Mouse (Mus musculus): ENCODE measurements around the gene Capn10. TPM values are rescaled to one million over a fixed set of nuclear protein-coding genes. Genes with fewer than 3 reads are reported as not detected.

The Capn10 gene
- polyA plus RNA-seq, 1 experiment from 2014 or later: 18.7 TPM

DNA sequence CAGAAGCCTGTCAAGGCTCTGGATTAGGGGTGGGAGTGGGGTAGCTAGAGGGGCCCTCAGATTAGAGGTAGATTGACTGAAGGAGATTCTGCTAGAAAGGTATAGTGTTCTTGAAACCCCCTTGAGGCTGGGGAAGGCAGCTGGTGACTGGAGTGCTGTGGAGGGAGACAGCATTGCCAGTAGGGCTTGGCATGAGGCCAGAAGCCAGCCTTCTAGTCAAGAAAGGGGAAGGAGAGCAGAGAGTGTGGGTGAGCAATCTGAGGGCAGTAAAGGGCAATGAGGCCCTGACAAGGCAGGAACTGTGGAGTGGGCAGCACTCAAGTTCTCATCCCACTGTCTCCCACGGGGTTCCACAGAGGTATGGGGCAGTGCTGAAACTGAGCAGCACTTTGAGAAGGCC, 38.7 kb downstream of the Capn10 start:
- peak; percentile 16 for DNase-seq (ENCODE audit: low spot score)

DNA sequence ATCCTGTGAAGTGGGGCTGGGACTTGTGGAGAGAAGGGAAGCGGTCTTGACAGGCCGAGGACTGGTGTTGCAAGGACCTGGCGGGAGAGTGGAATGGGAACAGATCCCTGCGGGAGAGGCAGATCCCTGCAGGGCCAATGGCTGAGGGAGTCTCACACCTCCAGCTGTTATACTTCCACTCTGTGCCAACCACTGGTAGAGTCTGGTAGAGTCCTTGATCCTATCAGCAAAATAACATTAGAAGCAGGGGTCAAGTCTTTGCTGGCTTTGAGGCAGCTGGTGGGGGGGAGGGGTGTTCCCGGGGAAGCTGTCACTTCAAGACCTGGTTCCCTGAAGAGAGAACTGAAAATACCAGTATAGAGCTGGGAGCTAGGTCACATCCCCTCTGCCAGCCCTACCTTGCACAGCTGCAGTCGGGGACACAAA, 42.0 kb downstream of the Capn10 start:
- DNase-seq (ENCODE audit: low spot score): no peak

DNA sequence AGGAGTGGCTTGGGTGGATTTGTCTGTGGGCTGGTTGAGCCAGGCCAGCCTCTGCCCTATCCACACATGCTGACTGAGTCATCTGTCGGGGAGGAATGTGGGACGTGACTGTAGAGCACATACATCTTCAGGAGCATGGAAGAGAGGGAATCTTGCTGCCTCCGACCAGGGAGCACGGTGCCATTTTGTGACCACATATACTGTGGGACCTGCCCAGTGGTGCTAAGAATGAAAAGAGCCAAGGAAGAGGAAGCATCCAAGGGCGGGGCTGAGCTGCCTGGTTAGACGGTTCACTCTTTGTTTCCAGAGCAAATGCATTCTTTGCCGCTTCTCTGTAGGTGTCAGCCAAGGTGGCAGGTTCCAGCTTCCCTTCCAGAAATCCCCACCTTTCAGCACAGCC, 44.5 kb downstream of the Capn10 start:
- no peak for DNase-seq (ENCODE audit: low spot score)

DNA sequence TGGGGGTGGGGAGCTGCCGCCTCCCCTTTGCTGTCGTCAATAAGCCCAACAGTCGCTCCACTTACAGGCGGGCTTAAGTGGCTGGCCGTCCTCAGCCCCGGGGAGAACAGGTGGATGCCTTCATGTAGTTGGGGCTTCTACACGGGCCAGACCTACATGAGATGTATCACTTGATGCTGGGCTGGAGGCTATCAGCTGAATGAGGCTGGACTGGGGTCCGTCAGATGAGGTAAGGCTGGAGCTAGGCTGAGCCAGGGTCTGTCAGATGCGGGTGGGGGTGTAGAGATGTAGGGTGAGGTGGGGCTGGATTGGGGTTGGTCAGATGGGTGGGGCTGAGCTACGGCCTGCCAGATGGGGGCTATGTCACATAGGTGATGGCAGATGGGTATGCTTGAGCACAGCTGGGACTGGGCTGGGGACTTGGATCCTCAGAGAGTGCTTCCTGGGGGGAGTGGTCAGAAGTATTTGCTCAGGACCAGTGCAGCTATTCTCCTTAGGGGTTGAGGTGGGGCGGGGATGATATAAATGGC, 45.0 kb downstream of the Capn10 start:
- no peak for DNase-seq (ENCODE audit: low spot score)

DNA sequence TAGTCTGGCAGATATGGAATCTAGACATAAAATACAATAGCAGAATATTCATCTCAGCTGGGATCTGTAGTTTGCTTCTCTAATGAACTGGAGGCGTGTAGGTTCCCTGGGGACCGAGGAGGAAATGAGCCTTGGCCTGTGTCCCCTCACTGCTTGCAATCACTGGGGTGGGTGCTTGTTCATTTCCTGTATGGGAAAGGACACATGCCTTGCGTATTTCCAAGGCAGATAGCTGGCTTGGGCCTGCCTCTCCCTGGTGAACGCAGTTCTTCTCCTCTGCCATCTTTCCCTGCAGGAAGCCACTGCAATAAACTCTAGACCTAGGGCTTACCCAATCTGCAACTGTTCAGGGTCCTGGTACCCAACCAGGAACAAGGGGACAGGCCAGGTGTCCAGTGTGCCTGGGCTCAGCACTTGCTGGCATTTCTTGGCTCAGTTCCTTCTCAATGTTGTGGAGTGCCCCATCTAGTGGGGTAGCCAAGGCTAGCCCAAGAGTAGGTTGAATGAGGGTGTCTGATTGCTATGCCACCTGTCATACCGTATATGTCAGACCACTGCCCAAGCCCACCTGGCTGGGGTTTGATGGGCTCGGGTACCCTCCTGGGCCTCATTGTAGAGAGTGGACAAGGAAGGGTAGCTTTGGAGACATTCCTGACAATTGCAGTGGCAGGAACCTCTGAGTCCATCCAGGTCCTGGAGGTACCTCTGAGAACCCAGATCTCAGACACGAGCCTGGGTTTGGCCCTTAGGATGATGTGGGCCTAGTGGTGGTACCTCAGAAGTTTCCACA, 47.1 kb downstream of the Capn10 start:
- no peak for DNase-seq (ENCODE audit: low spot score)

DNA sequence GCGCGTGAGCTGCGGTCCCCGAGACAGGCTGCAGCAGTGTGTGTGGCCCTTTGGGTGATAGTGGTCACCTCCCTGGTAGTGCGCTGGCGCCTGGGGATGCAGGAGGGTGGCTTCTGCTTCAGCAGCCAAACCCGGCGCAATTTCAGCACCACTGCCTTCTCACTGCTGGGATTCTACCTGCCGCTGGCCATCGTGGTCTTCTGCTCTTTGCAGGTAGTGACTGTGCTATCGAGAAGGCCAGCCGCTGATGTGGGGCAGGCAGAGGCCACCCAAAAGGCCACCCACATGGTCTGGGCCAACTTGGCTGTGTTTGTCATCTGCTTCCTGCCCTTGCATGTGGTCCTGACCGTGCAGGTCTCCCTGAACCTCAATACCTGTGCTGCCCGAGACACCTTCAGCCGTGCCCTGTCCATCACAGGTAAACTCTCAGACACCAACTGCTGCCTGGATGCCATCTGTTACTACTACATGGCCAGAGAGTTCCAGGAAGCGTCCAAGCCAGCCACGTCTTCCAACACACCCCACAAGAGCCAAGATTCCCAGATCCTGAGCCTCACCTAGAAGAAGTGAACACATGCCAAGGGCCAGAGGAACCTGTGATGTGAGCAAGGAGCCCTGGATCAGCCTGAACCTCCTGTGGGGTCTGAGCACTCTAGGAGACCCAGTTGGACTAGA, 48.9 kb downstream of the Capn10 start:
- DNase-seq (ENCODE audit: low spot score): no peak

DNA sequence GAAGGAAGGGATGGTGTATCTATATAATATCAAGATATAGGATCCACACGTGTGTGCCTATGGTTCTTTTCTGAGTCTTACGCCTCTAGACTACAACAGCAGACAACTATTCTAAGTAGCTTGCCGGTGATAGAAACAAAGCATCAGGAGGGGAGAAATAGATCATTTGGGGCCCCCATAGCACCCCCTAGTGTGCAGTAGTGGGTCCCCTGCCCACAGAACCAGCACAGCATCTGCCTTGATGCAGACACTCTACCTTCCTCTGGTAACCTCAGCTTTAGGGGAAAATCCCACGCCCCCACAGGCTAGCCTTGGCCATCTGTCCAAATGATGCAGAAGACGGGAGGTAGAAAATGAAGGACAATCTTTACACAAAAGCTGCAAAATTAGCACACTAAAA, 50.8 kb downstream of the Capn10 start:
- DNase-seq (ENCODE audit: low spot score): no peak

DNA sequence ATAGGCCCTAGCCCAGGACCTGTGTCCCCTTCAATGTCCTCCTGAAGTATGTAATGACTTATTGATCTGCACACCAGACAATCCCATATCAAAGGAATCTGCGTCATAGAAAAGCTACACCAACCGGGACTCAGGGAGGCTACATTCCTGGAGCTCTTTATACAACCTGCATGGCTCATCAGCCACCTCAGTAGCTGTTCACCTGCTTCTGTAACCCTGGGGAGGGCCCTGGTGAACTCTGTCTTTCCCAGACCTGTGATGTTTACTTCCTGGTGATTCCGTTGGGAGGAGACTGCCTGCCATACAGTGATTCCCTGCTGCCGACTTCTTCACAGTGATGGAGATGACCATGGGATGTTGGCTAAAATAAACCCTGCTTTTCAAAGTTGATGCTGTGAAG, 54.7 kb downstream of the Capn10 start:
- no peak for DNase-seq (ENCODE audit: low spot score)

DNA sequence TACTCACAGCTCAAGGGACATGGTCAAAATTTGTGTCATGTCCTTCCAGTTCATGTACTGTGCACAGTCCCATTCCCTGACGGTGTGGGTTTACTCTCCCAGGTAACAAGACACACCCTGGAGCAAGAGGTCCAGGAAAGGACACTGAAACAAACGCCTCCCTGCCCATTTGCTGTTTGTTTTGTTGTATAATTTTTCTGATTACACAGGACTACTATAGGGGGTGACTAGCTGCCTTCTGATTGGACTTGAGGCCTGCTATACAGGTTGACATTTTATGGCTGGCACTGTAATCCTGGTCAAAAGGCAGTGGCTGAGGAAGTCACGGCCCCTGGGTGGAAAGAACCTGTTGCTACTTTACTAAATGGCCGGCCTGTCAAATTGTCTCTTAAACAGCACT, 55.7 kb downstream of the Capn10 start:
- no peak for DNase-seq (ENCODE audit: low spot score)

DNA sequence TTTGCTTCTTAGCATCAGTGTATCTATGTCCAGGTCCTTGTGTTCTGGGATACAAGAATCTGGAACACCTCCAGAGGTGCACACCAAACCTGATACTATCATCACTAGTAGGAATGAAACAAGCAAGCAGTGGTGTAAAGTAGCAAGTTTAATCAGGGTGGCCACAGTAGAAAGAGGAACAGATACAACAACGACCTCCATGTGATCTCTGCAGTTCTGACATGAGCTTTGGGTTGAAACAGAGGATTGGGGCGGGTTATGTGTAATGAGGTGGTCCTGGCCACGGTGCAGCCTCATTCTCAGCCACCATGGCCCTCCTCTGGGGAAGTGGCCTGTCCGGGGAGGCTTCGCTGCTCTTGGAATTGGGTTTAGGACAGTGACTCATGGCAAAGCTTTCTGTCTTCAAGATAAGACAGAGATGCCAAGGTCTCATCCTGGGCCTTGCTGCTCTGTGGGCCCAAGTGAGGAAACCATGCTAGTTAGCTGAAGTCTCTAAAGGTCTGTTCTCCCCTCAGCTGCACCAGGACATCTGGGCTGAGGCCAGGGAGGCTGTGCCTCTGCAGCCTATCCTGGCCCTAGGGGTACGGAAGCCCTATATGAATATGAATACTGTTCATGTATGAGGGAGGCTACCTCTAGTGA, 58.2 kb downstream of the Capn10 start:
- DNase-seq (ENCODE audit: low spot score): no peak

DNA sequence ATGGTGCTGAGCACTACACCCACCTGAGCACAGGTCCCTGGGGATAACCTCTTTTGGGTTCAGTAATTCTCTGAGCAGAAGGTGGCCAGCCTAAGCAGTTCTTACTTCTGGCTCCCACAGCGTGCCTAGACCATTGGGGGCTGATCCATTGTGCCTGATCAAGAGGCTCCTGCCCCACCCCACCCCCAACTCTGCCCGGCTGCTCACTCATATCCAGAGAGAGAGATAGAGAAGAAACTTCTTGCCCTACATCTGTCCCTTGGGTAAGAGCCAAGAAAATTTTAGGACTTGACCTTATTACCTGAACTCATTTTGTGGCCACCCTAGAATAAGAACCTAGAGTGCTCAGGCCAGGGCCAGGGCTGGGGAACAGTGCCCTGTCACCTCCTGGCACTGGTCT, 58.7 kb downstream of the Capn10 start:
- no peak for DNase-seq (ENCODE audit: low spot score)

Other genes starting within 250 kb of the Capn10 start
- 24.3 and 25.9 TPM in 2 replicates for gene Gpc1, start 102.7 kb upstream of the Capn10 start, polyA plus RNA-seq (2015; fragmentation: Nextera tagmentation; extraction: Ambion mirVana)
- gene Ankmy1, start 31.5 kb upstream of the Capn10 start, polyA plus RNA-seq (2015; fragmentation: Nextera tagmentation; extraction: Ambion mirVana): 1.9 and 2.1 TPM in 2 replicates
- gene Dusp28, start 27.4 kb upstream of the Capn10 start, polyA plus RNA-seq (2015; fragmentation: Nextera tagmentation; extraction: Ambion mirVana): 38.1 and 39.6 TPM in 2 replicates
- 53.9 and 56.2 TPM in 2 replicates for gene Rnpepl1, start 23.6 kb upstream of the Capn10 start, polyA plus RNA-seq (2015; fragmentation: Nextera tagmentation; extraction: Ambion mirVana)
- gene Gpr35, start 16.5 kb downstream of the Capn10 start, polyA plus RNA-seq (2015; fragmentation: Nextera tagmentation; extraction: Ambion mirVana): 0.75 and 1.1 TPM in 2 replicates
- not detected in 2 replicates for gene Aqp12, start 72.0 kb downstream of the Capn10 start, polyA plus RNA-seq (2015; fragmentation: Nextera tagmentation; extraction: Ambion mirVana)
- gene Kif1a, start 167.6 kb downstream of the Capn10 start, polyA plus RNA-seq (2015; fragmentation: Nextera tagmentation; extraction: Ambion mirVana): 0.20 and 0.22 TPM in 2 replicates
- gene Agxt, start 200.9 kb downstream of the Capn10 start, polyA plus RNA-seq (2015; fragmentation: Nextera tagmentation; extraction: Ambion mirVana): 0.13 and 0.21 TPM in 2 replicates
- 0.50 and 0.74 TPM in 2 replicates for gene 2310007B03Rik, start 226.6 kb downstream of the Capn10 start, polyA plus RNA-seq (2015; fragmentation: Nextera tagmentation; extraction: Ambion mirVana)
- 0.08 and 0.10 TPM in 2 replicates for gene Crocc2, start 234.3 kb downstream of the Capn10 start, polyA plus RNA-seq (2015; fragmentation: Nextera tagmentation; extraction: Ambion mirVana)

Data from thymus, postnatal 0 days (tissue).